Mouse (Mus musculus) olfactory bulb, adult 2 months (tissue): Measurements from ENCODE around the gene Kmt2b. TPM values are rescaled to one million over a fixed set of nuclear protein-coding genes. Genes with fewer than 3 reads are reported as not detected.

Experiments
- H3K27ac ChIP-seq: fragments of 200-500 bp; 2 replicates; pipeline ENCODE4 v1.5.1; 2012; ENCODE audit warnings: low read depth, low read length; ENCODE audit not compliant: insufficient read depth
- H3K4me1 ChIP-seq: fragments of 200-500 bp; 2 replicates; pipeline ENCODE4 v1.6.1; 2012; ENCODE audit warnings: low read length; ENCODE audit not compliant: control insufficient read depth, insufficient read depth
- H3K4me3 ChIP-seq: fragments of 200-500 bp; 2 replicates; pipeline ENCODE4 v1.5.1; 2012; ENCODE audit warnings: mild to moderate bottlenecking, low read depth, low read length, moderate library complexity; ENCODE audit not compliant: insufficient read depth
- CTCF ChIP-seq: fragments of 200-500 bp; IDR thresholded peaks from 2 replicates; pipeline ENCODE4 v1.5.1; 2012; ENCODE audit warnings: low read depth, mild to moderate bottlenecking, low read length, moderate library complexity; ENCODE audit not compliant: insufficient read depth
- POLR2A ChIP-seq: fragments of 200-500 bp; IDR thresholded peaks from 2 replicates; pipeline ENCODE4 v1.6.1; 2012; ENCODE audit warnings: mild to moderate bottlenecking, low read depth, low read length, moderate library complexity; ENCODE audit not compliant: insufficient read depth
- WGBS: fragments of 180-500 bp; shearing (Covaris S2); methylation state at CpG from one replicate; pipeline ENCODE4 v1.1.7; 2018; 5-methylcytosine and 5-hydroxymethylcytosine counted together
- polyA plus RNA-seq: library from polyadenylated mRNA; stranded (reverse); fragments of >200 nt; gene quantifications from 2 replicates; pipeline ENCODE4 v1.2.4, GENCODE M21; 2012; ENCODE audit warnings: low replicate concordance; ENCODE audit not compliant: missing spikeins, insufficient read depth, insufficient read length

The Kmt2b gene
- polyA plus RNA-seq, 1 experiment, result not detected

DNA sequence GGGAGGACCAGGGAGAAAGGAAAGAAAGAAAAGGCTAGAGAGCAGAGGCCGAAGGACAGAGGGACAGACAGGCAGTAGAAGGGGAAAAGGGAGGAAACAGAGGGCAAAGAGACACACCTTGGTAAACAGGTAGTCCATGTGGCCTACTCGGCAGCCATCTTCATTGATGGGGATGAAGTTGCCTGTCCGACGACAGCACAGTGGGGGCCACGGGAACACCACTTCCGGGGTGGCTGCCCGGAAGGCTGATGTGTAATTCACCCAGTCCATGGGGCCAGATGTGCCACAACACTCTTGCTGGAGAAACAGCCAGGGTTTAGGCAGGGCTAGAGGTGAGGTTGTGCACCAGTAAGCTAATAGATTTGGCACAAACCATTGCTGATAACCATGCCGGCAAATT lies 16.4 kb upstream of the Kmt2b start:
- Histone ChIP-seq H3K4me3 (no peak overlapping the region), H3K27ac (no peak overlapping the region), H3K4me1 (peaks cover 2% of the 10 kb centered on the region)
- no peak for TF ChIP-seq CTCF
- no peak for TF ChIP-seq POLR2A
- WGBS, result 88% methylated on average over 8 of the region's 8 CpGs

DNA sequence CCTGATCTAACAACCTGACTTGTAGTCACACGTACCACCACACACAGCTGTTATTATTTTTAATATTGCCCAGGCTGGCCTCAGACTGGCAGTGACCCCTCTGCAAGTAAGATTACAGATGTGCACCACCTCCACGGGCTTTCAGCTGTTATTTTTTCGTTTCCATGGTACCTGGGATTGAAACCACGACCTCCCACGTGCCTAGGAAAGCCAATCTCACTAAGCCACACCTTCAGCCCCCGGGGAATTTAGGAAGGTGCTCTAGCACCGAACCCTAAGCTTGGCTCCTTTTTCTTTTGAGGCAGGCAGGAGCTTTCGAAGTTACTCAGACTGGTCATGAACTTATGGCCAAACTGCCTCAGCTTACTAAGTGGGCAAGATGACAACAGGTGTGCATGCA lies 15.9 kb upstream of the Kmt2b start:
- Histone ChIP-seq H3K4me3 (no peak overlapping the region), H3K4me1 (peaks cover 5% of the 10 kb centered on the region), H3K27ac (no peak overlapping the region)
- 58% methylated on average over 8 of the region's 8 CpGs for WGBS
- TF ChIP-seq POLR2A, result no peak

DNA sequence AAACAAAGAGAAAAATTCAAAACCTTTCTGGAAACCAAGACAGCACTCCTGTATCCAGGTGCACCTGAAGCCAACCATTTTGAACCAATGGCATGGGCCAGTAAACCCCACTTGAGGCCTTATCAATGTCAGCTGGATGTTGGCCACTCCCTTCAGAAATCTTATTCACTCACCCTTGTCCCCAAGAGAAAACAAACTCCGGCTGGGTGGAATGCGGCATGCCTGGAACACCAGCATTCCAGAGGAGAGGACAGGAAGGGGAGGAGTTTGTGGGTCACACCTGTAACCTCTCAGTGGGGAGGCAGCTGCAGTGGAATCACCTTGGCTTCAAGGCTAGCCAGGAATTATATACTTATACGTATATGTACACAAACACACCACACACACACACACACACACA lies 14.1 kb upstream of the Kmt2b start:
- 49% methylated on average over 3 of the region's 3 CpGs for WGBS
- H3K4me3 ChIP-seq, result no peak overlapping the region
- H3K4me1 ChIP-seq, result peaks cover 5% of the 10 kb centered on the region
- H3K27ac ChIP-seq, result no peak overlapping the region
- TF ChIP-seq POLR2A (no peak), CTCF (no peak)

DNA sequence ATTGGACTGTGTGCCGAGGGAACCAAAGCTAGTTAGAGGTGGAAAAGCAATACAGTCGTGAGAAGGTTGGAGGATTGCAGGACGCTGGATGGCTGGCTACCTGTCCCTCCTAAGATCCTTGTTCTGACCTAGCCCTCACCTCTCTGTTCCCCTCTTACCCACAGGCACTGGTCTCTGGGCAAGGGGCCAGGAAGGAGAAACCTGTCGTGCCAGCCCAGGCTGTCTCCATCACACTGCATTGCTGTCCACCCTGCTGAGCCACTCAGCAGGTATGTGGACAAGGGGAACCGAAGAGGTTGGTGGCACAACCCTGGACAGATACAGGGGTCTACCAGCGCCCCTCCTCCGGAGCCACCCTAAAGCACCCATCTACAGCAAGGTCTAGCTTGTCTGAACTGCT lies 12.1 kb upstream of the Kmt2b start:
- no peak overlapping the region for H3K27ac ChIP-seq
- peaks cover 5% of the 10 kb centered on the region for H3K4me1 ChIP-seq
- no peak overlapping the region for H3K4me3 ChIP-seq
- WGBS, result 67% methylated on average over 7 of the region's 7 CpGs
- TF ChIP-seq CTCF (no peak), POLR2A (no peak)

DNA sequence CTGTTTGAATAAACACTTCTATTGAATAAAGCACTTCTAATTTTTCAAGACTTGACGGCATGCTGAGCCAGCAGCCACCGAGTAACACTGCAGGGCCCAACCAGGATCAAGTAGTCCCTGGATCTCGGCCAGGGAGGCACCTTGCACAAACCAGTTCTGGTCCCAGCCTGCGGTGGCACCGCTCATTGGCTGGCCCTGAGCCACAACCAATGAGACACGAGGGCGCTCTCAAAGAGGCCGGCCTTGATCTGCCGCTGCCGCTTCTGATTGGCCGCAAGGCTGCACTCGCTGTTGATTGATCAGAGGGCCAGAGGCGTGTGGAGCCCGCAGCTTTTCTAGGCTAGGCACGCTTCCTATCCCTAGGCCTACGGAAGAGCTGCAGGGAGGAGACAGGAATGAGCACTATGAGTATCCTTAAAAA lies 11.4 kb upstream of the Kmt2b start:
- H3K27ac ChIP-seq, result no peak overlapping the region
- WGBS, result 3% methylated on average over 16 of the region's 16 CpGs
- no peak overlapping the region for H3K4me3 ChIP-seq

DNA sequence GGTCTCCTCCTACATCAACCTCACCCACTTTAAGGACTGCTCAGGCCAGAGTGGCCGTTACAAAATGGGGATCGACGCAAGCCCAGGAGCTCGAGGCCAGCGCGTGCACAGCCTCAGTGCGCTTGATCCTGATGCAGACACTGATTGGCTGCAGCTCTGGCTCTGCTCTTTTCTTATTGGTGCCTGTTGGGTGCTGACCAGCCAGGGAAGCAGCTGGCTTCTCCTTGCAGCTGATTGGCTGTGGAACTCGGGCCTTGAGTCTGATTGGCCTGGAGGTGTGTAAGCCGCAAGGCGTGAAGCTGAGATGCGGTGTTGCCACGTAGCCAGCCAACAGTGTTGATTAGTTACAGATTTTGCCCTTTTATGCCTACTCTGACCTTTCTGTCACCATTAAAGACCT lies 10.3 kb upstream of the Kmt2b start, which contains the start of gene Zbtb32:
TSS of gene Zbtb32 (minus strand) at position 124 of the 400 bp plus-strand sequence.
- TF ChIP-seq CTCF (no peak), POLR2A (no peak)

More for the DNA sequence above, 11.4 kb upstream of the Kmt2b start:
- peaks cover 5% of the 10 kb centered on the region for H3K4me1 ChIP-seq
- TF ChIP-seq POLR2A, result no peak
- no peak for TF ChIP-seq CTCF

DNA sequence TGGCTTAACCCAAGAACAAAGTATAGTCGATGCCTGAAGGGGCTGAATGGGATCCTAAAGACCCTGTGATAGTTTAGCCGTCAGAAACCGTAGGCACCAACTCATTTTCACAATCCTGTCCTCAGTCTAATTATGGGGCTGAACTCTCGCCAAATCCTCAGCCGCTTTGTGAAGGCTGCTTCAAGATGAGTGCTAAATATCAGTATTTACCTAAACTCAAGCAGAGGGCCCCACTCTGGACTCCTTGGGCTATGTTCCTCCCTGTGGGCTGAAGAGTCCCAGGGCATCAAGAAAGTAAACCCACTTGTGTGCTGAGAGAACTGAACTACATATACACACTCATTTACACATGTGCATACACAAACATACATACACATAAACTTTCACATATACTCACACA lies 8.3 kb upstream of the Kmt2b start:
- H3K4me1 ChIP-seq, result peaks cover 5% of the 10 kb centered on the region
- 42% methylated on average over 5 of the region's 5 CpGs for WGBS
- H3K4me3 ChIP-seq, result no peak overlapping the region
- no peak overlapping the region for H3K27ac ChIP-seq
- no peak for TF ChIP-seq CTCF
- no peak for TF ChIP-seq POLR2A

More for the DNA sequence above, 10.3 kb upstream of the Kmt2b start, which contains the start of gene Zbtb32:
- no peak within 1 kb of the TSS for H3K4me3 ChIP-seq
- 95% methylated on average over 12 of the region's 12 CpGs for WGBS
- peaks cover 5% of the 10 kb centered on the region for H3K4me1 ChIP-seq
- H3K27ac ChIP-seq, result no peak within 1 kb of the TSS

DNA sequence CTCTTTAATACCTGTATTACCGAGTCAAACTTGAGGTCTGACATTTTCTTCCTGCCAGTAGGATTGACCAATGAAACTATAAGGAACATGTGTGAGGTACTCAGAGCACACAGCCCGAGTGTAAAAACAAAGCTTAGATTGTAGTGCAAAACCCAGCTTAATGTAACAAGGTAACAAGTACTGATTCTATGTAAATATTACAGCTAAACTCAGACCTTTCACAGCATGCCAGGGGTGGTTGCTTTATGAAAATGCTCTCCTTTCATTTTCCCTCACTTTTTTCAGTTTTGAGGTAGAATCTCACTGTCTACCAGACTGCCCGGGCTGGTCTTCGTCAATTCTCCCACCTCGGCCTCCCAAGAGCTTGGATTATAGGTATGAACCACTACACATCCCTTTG lies 7.6 kb upstream of the Kmt2b start:
- peaks cover 5% of the 10 kb centered on the region for H3K4me1 ChIP-seq
- no peak overlapping the region for H3K4me3 ChIP-seq
- TF ChIP-seq CTCF (no peak), POLR2A (no peak)
- WGBS, result 84% methylated on average over 5 of the region's 5 CpGs
- H3K27ac ChIP-seq, result no peak overlapping the region

DNA sequence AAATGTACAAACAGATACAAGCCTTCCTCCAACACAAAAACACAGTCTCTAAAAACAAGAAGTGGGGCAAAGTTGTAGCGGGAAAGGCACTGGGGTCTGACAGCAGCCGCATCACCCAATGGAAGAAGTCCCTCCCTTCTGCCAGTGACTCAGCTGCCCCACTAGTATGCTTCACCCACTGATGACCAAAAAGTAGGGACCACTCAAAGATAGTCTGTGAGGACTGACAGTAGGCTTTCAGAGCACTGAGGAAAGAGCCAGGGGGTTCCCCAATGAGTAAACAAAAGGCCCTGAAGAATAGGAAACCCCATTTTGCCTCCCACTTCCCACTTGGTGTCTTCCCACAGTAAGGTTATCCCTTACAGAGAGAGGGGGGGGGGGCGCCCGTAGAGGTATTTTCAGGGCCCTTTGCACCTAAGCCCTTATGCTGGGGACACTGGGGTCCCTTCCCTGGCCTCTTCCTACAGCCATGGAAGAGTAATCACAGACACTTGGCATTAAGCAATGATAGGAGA lies 6.0 kb upstream of the Kmt2b start:
- 59% methylated on average over 4 of the region's 4 CpGs for WGBS
- Histone ChIP-seq H3K4me1 (peaks cover 4% of the 10 kb centered on the region), H3K27ac (no peak overlapping the region), H3K4me3 (no peak overlapping the region)
- no peak for TF ChIP-seq CTCF
- TF ChIP-seq POLR2A, result no peak
